Comparison of ENCODE assay signal across 7 mouse cellular contexts in genomic region chr1:158596726-158597448, GRCm38 (mm10).
DNase-seq lines count a peak whose midpoint lies in the region; ATAC-seq lines count a peak whose summit lies in the region.

No protein-coding gene starts in this region.

- no peaks in the 10 kb centered on the region for H3K9me3 ChIP-seq in hindbrain, embryonic 16.5 days (ENCODE audit: control insufficient read depth, low read length)
- no peaks in the 10 kb centered on the region for H3K9me3 ChIP-seq in midbrain, embryonic 12.5 days

- H3K4me1 ChIP-seq in hindbrain, embryonic 16.5 days (ENCODE audit: control insufficient read depth, insufficient read depth, low read depth, low read length), result no peaks in the 10 kb centered on the region
- H3K4me1 ChIP-seq in midbrain, embryonic 12.5 days, result no peaks in the 10 kb centered on the region

- intact Hi-C loops in left cerebral cortex, postnatal 25 days (cut with DNase I), result no loop called here

- ATAC-seq in frontal cortex, adult (ENCODE audit: low TSS enrichment), result peak; percentile 88
- peak; percentile 76 for ATAC-seq in hindbrain, embryonic 16.5 days
- ATAC-seq in midbrain, embryonic 12.5 days (ENCODE audit: low FRiP score, low read depth), result peak; percentile 54

- 0 out of 2 replicates have a peak, but pooled peaks cover 6% of the 10 kb centered on the region for H3K36me3 ChIP-seq in hindbrain, embryonic 16.5 days (ENCODE audit: control insufficient read depth, insufficient read depth, low read length)
- H3K36me3 ChIP-seq in midbrain, embryonic 12.5 days, result peaks cover 24% of the 10 kb centered on the region; the same call in 1 of the 2 replicates

- H3K27me3 ChIP-seq in hindbrain, embryonic 16.5 days (replicated peaks; ENCODE audit: control insufficient read depth, insufficient read depth, low read length), result no peaks in the 10 kb centered on the region
- no peaks in the 10 kb centered on the region for H3K27me3 ChIP-seq in midbrain, embryonic 12.5 days

- 42% methylated on average over 16 of the region's 16 CpGs for WGBS in hindbrain, embryonic 16.5 days
- WGBS in midbrain, embryonic 12.5 days, result 42% methylated on average over 16 of the region's 16 CpGs

- peak; percentile 57 for DNase-seq in adrenal gland, adult 2 months
- DNase-seq in cerebellum, adult 9-10 months, result peak; percentile 6
- peak; percentile 49 to 54 for DNase-seq in left cerebral cortex, postnatal 25 days (ENCODE audit: low spot score in 2 of 2)
- DNase-seq in testis, postnatal 10 days (ENCODE audit: low spot score), result peak; percentile 85

- no peak overlapping the region for H3K27ac ChIP-seq in hindbrain, embryonic 16.5 days (ENCODE audit: low read depth, low read length)
- no peak overlapping the region for H3K27ac ChIP-seq in midbrain, embryonic 12.5 days (replicated peaks)

- no peak overlapping the region for H3K4me2 ChIP-seq in hindbrain, embryonic 16.5 days (ENCODE audit: low read length)
- H3K4me2 ChIP-seq in midbrain, embryonic 12.5 days (replicated peaks), result no peak overlapping the region

- H3K9ac ChIP-seq in hindbrain, embryonic 16.5 days (ENCODE audit: low read depth, low read length), result no peak overlapping the region
- H3K9ac ChIP-seq in midbrain, embryonic 12.5 days (replicated peaks), result no peak overlapping the region

- no peak overlapping the region for H3K4me3 ChIP-seq in hindbrain, embryonic 16.5 days (ENCODE audit: low read length)
- no peak overlapping the region for H3K4me3 ChIP-seq in midbrain, embryonic 12.5 days

Comparison
In these comparisons a context has a peak if more than half of its experiments do, and no peak if none do; other contexts are left out.
1. DNase-seq: peak in every context shown above with its lines; median percentile 85 in testis, postnatal 10 days; 57 in adrenal gland, adult 2 months; 52 in left cerebral cortex, postnatal 25 days; 6 in cerebellum, adult 9-10 months.